Mouse (Mus musculus) olfactory bulb, adult 2 months (tissue): ENCODE measurements around the gene Fam163b.

Experiments
- CTCF ChIP-seq: fragments of 200-500 bp; IDR thresholded peaks from 2 replicates; pipeline ENCODE4 v1.5.1; 2012; ENCODE audit warnings: low read depth, mild to moderate bottlenecking, low read length, moderate library complexity; ENCODE audit not compliant: insufficient read depth
- POLR2A ChIP-seq: fragments of 200-500 bp; IDR thresholded peaks from 2 replicates; pipeline ENCODE4 v1.6.1; 2012; ENCODE audit warnings: mild to moderate bottlenecking, low read depth, low read length, moderate library complexity; ENCODE audit not compliant: insufficient read depth

DNA sequence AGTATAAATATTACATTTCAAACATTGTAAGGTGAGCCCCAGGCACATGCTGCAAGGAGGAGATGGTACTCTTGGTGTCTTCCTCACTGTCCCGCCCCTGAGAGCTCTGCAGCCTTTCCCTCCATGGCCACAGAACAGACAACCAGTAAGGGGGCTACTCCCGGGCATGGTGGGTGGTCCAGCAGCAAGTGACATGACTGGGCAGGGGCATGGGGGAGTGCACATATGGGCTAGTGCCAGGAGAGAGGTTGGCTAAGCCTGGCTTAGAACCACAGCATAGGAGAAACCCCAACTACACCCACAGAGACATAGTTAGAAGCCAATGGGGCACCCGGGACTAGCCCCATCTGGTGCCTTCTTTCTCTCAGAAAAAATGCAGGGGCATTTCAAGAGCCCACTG is 6.0 kb downstream of the Fam163b start:
- TF ChIP-seq POLR2A = no peak
- no peak for TF ChIP-seq CTCF
